In the genomic region with DNA sequence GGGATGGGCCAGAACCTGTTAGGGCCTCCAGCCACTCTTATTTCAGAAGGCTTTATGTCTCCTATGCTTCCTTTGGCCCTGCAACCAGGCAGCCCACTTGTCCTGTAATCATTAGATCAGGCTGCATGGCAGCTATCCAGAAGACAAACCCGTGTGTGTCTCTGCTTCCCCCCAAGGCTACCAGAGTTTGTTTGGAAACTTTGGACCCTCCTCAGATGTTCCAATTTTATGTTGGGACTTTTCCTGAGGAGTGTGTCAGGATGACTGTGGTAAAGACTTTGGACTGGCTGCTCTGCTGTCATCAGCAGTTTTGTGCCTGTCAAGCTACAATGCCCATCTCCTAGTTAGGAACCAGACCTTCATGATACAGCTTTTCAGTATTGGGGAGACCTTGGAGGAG, we compare ENCODE assay signal across 17 mouse cellular contexts. TPM values are rescaled to one million over a fixed set of nuclear protein-coding genes. Genes with fewer than 3 reads are reported as not detected.
DNase-seq lines count a peak whose midpoint lies in the region; ATAC-seq and TF ChIP-seq lines count a peak whose summit lies in the region.
"Had no signal": no experiment of that assay in that cellular context is flagged by ENCODE, and none has a peak within 500 bp of the region (broad histone marks: within the 10 kb centered on the region; RNA-seq: fewer than 3 reads in every experiment).

No protein-coding gene starts in this region.

- TF ChIP-seq CTCF in left cerebral cortex, adult 2 months (IDR thresholded peaks at IDR 0.05): no peak
- TF ChIP-seq CTCF in kidney, postnatal 0 days (IDR thresholded peaks at IDR 0.05; ENCODE audit: low read depth): no peak
- no peak for TF ChIP-seq CTCF in small intestine, adult 2 months (IDR thresholded peaks at IDR 0.05; ENCODE audit: extremely low read depth, insufficient read length, insufficient replicate concordance, low read depth, low read length)

- H3K4me1 ChIP-seq in forebrain, embryonic 11.5 days (replicated peaks; ENCODE audit: control insufficient read depth, insufficient read depth, low read length): no peaks in the 10 kb centered on the region
- no peaks in the 10 kb centered on the region for H3K4me1 ChIP-seq in forebrain, embryonic 15.5 days
- H3K4me1 ChIP-seq in kidney, postnatal 0 days (replicated peaks; ENCODE audit: insufficient read depth, low read length): no peaks in the 10 kb centered on the region
- peaks cover 14% of the 10 kb centered on the region; the same call in 1 of the 2 replicates for H3K4me1 ChIP-seq in small intestine, adult 2 months (ENCODE audit: control insufficient read depth, insufficient read depth, insufficient read length, low read length)
- H3K4me1 ChIP-seq: forebrain, embryonic 12.5 days; hindbrain, embryonic 15.5 days had no signal

- no peak overlapping the region for H3K4me2 ChIP-seq in forebrain, embryonic 11.5 days (ENCODE audit: low read depth, low read length, severe bottlenecking)
- H3K4me2 ChIP-seq in forebrain, embryonic 15.5 days (replicated peaks): no peak overlapping the region
- H3K4me2 ChIP-seq in kidney, postnatal 0 days (ENCODE audit: low read length): no peak overlapping the region
- H3K4me2 ChIP-seq: forebrain, embryonic 12.5 days; heart, embryonic 13.5 days; hindbrain, embryonic 15.5 days; lung, embryonic 14.5 days had no signal

- WGBS in forebrain, embryonic 11.5 days: 81% methylated on average over 1 of the region's 1 CpGs
- WGBS in forebrain, embryonic 15.5 days: 66% methylated on average over 1 of the region's 1 CpGs
- WGBS in kidney, postnatal 0 days: 58% methylated on average over 1 of the region's 1 CpGs
- WGBS in small intestine, adult 2 months: 13% methylated on average over 1 of the region's 1 CpGs

- H3K36me3 ChIP-seq in forebrain, embryonic 11.5 days (ENCODE audit: control insufficient read depth, insufficient read depth, low read length): peaks cover 21% of the 10 kb centered on the region
- peaks cover 82% of the 10 kb centered on the region for H3K36me3 ChIP-seq in forebrain, embryonic 15.5 days
- peaks cover 87% of the 10 kb centered on the region for H3K36me3 ChIP-seq in kidney, postnatal 0 days (ENCODE audit: insufficient read depth, low read length)
- peaks cover 86% of the 10 kb centered on the region for H3K36me3 ChIP-seq in small intestine, adult 2 months (ENCODE audit: control insufficient read depth, insufficient read depth, low read length)

- peak; percentile 35 for DNase-seq in forebrain, embryonic 11.5 days (ENCODE audit: low spot score)
- no peak for DNase-seq in left cerebral cortex, adult 2 months (ENCODE audit: extremely low spot score in 1 of 2, low spot score in 2 of 2)
- DNase-seq in left cerebral cortex, postnatal 25 days (ENCODE audit: low spot score in 2 of 2): no peak
- no peak for DNase-seq in kidney, postnatal 0 days (ENCODE audit: low spot score)
- DNase-seq in layer of hippocampus, postnatal 10 days (ENCODE audit: low spot score in 2 of 2): no peak
- DNase-seq in urinary bladder, postnatal 4 days (ENCODE audit: low spot score in 2 of 2): no peak
- DNase-seq: gastrocnemius, postnatal 10 days; lung, embryonic 14.5 days; lung, postnatal 36 days; retina, postnatal 1 day; thymus, postnatal 14 days had no signal

- no peak overlapping the region for H3K9ac ChIP-seq in forebrain, embryonic 11.5 days (ENCODE audit: low read length)
- H3K9ac ChIP-seq in forebrain, embryonic 15.5 days (replicated peaks): no peak overlapping the region
- no peak overlapping the region for H3K9ac ChIP-seq in kidney, postnatal 0 days (ENCODE audit: low read depth, low read length)
- H3K9ac ChIP-seq: forebrain, embryonic 12.5 days; heart, embryonic 13.5 days; hindbrain, embryonic 15.5 days; lung, embryonic 14.5 days had no signal

- intact Hi-C loops in left cerebral cortex, adult 2 months (cut with DNase I): no loop called here
- intact Hi-C loops in left cerebral cortex, postnatal 25 days (cut with DNase I): no loop called here

- no peaks in the 10 kb centered on the region for H3K27me3 ChIP-seq in forebrain, embryonic 11.5 days (ENCODE audit: control insufficient read depth, insufficient read depth, low read length)
- H3K27me3 ChIP-seq in forebrain, embryonic 15.5 days: no peaks in the 10 kb centered on the region
- no peaks in the 10 kb centered on the region for H3K27me3 ChIP-seq in kidney, postnatal 0 days (ENCODE audit: insufficient read depth, low read length)
- no peaks in the 10 kb centered on the region for H3K27me3 ChIP-seq in small intestine, adult 2 months (ENCODE audit: control insufficient read depth, insufficient read depth, low read length)
- H3K27me3 ChIP-seq: forebrain, embryonic 12.5 days; heart, embryonic 13.5 days; hindbrain, embryonic 15.5 days had no signal

- H3K9me3 ChIP-seq in forebrain, embryonic 11.5 days (ENCODE audit: control insufficient read depth, low read length): no peaks in the 10 kb centered on the region
- H3K9me3 ChIP-seq in forebrain, embryonic 15.5 days: no peaks in the 10 kb centered on the region
- no peaks in the 10 kb centered on the region for H3K9me3 ChIP-seq in kidney, postnatal 0 days (replicated peaks; ENCODE audit: low read length)
- H3K9me3 ChIP-seq: forebrain, embryonic 12.5 days; G1E; heart, embryonic 13.5 days; hindbrain, embryonic 15.5 days had no signal

- H3K4me3 ChIP-seq in forebrain, embryonic 11.5 days (ENCODE audit: low read depth, low read length): no peak overlapping the region
- no peak overlapping the region for H3K4me3 ChIP-seq in forebrain, embryonic 15.5 days
- no peak overlapping the region for H3K4me3 ChIP-seq in left cerebral cortex, adult 2 months
- no peak overlapping the region for H3K4me3 ChIP-seq in kidney, postnatal 0 days (replicated peaks; ENCODE audit: low read depth, low read length)
- no peak overlapping the region for H3K4me3 ChIP-seq in small intestine, adult 2 months (ENCODE audit: low read depth, low read length)
- H3K4me3 ChIP-seq: forebrain, embryonic 12.5 days; heart, embryonic 13.5 days; hindbrain, embryonic 15.5 days had no signal

- H3K27ac ChIP-seq in forebrain, embryonic 11.5 days (ENCODE audit: low read depth, low read length): no peak overlapping the region
- H3K27ac ChIP-seq in forebrain, embryonic 15.5 days (replicated peaks): no peak overlapping the region
- H3K27ac ChIP-seq in left cerebral cortex, adult 2 months: peak overlapping the region; percentile 2; the same call in 1 of the 2 replicates
- peak overlapping the region; percentile 8 for H3K27ac ChIP-seq in kidney, postnatal 0 days
- peak overlapping the region; percentile 55 for H3K27ac ChIP-seq in small intestine, adult 2 months (ENCODE audit: insufficient read depth, low read depth, low read length)
- H3K27ac ChIP-seq: forebrain, embryonic 12.5 days; heart, embryonic 13.5 days; hindbrain, embryonic 15.5 days had no signal

- no peak for TF ChIP-seq POLR2A in small intestine, adult 2 months (IDR thresholded peaks at IDR 0.05; ENCODE audit: low read depth, low read length)

- no peak for ATAC-seq in forebrain, embryonic 11.5 days (replicated peaks; ENCODE audit: low FRiP score)
- ATAC-seq in forebrain, embryonic 15.5 days (replicated peaks): no peak
- peak; percentile 71 for ATAC-seq in kidney, postnatal 0 days (replicated peaks; ENCODE audit: low FRiP score, low read depth)

RNA-seq across cellular contexts. Expression of gene Clk3, which starts 16.8 kb away (rescaled TPM):
- 91.5 and 102 TPM in 2 replicates for polyA plus RNA-seq in forebrain, embryonic 11.5 days (2014; fragmentation: Nextera tagmentation; extraction: Ambion mirVana)
- polyA plus RNA-seq in forebrain, embryonic 15.5 days (2015; fragmentation: Nextera tagmentation; extraction: Ambion mirVana): 88.6 and 93.0 TPM in 2 replicates
- total RNA-seq in left cerebral cortex, adult 2 months (2021): 10 to 100 TPM; 86.8 to 96.3 TPM
- 10 to 100 TPM; 75.3 to 76.6 TPM for total RNA-seq in left cerebral cortex, postnatal 25 days (2021)
- polyA plus RNA-seq in kidney, postnatal 0 days (2015; fragmentation: Nextera tagmentation; extraction: Ambion mirVana): 50.3 and 51.7 TPM in 2 replicates
- 30.7 and 66.1 TPM in 2 replicates for polyA plus RNA-seq in small intestine, adult 2 months (2012; rRNA removed)
- total RNA-seq in layer of hippocampus, postnatal 10 days (2021): 10 to 100 TPM; 64.3 to 66.9 TPM

RNA-seq across cellular contexts. Expression of gene Edc3, which starts 40.5 kb away (rescaled TPM):
- polyA plus RNA-seq in forebrain, embryonic 11.5 days (2014; fragmentation: Nextera tagmentation; extraction: Ambion mirVana): 25.1 and 27.4 TPM in 2 replicates
- polyA plus RNA-seq in forebrain, embryonic 15.5 days (2015; fragmentation: Nextera tagmentation; extraction: Ambion mirVana): 36.4 and 37.1 TPM in 2 replicates
- total RNA-seq in left cerebral cortex, adult 2 months (2021): 10 to 100 TPM; 13.8 to 14.2 TPM
- total RNA-seq in left cerebral cortex, postnatal 25 days (2021): 10 to 100 TPM; 12.9 to 13.5 TPM
- 23.1 and 26.4 TPM in 2 replicates for polyA plus RNA-seq in kidney, postnatal 0 days (2015; fragmentation: Nextera tagmentation; extraction: Ambion mirVana)
- 3.7 and 8.0 TPM in 2 replicates for polyA plus RNA-seq in small intestine, adult 2 months (2012; rRNA removed)
- total RNA-seq in layer of hippocampus, postnatal 10 days (2021): 10 to 100 TPM; 14.6 to 16.0 TPM

Comparison
In these comparisons a context has a peak if more than half of its experiments do, and no peak if none do; other contexts are left out.
1. H3K27ac ChIP-seq: peak in left cerebral cortex, adult 2 months (single experiment), kidney, postnatal 0 days (single experiment) and small intestine, adult 2 months (single experiment); none in forebrain, embryonic 11.5 days (single experiment) and forebrain, embryonic 15.5 days (single experiment).